Mouse (Mus musculus): ENCODE results near the gene Zfp53.

The Zfp53 gene

DNA sequence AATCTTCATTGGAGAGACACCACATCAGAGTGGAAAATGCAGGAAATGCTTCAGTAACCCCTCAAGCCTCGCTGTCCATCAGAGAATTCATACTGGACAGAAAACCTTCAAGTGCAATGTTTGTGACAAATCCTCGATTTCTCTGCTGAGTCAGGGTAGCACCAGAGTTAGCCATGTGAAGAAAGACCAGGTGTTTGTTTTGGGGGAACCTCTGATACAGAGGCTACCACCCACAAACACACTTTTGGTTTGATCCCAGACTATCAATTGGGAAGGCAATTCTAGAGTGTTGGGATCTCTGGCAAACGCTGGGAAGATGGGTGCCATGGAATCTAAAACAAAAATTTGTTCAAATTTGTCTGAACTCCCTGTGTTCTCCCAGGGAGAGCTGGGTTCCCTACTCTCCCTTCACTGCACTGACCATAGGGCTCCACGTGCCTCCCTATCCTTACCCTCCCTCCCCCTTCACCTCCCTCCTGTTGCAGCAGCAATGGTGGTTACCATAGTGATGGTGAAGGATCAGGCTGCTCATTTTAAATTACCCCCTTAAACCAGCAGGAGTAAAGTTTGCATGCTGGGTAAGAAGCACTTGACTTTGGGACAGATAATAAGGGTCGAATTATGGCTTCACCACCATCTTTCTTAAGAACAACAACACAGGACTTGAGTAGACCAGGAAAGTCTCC, 42.0 kb downstream of the Zfp53 start:
- no peak for DNase-seq

DNA sequence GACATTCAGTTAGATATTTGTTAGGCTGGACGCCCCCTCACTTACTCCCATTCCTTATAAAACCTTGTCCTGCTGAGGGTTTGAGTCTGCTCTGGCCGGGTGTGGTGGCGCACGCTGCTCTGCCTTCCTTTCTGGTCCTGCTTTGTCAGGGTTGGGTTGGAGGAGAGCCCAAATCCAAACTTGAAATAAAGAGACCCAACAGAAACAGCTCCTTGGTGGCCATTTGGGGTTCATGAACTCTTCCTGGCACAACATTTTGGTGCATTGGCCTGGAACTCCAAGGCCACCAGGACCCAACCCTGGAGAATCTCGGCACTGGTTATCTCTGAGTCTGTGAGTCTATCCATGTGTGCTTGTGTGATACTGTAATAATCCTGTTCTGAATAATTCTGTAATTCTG, 42.8 kb downstream of the Zfp53 start:
- peak; percentile 21 to 40 for DNase-seq

DNA sequence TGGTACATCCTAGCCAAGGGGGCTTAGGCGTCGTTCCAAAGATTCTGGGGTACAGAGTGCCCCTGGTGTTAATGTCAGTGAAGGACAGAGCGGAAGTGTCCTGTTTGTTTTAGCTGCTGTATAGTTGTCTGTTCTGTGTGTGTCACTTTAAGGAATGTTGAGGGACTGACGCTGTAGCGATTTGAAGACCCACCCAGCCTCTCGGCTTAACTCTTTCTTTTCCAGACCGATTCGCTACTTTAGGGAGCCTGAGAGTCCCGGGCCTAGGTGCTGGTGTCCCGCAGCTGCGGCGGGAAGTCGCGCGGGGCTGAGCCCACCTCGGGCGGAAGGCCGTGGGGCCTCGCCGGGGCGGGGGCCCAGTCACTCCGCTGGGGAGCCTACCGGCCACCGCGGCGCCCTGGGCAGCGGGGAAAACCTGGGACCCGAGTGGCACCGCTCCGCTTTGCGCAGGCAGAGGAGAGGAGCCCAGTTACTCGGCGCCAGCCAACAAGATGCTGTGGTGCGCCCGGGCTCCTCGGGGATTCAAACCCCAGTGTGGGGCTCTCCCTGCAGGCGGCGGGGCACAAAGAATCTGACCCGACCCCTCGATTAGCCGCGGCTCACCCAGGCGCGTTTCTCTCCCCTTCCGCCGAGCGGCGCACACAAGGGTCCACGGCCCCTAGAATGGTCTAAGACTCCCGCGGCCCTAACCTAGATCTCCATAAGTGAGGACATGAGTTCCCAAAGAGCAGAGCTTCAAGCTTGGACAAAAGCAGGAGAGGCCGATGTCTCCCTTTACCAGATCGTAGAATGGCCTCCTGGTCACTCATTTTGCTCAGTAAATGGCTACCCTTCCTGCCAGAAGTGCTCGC, 43.5 kb downstream of the Zfp53 start:
- DNase-seq: peak; percentile 78

DNA sequence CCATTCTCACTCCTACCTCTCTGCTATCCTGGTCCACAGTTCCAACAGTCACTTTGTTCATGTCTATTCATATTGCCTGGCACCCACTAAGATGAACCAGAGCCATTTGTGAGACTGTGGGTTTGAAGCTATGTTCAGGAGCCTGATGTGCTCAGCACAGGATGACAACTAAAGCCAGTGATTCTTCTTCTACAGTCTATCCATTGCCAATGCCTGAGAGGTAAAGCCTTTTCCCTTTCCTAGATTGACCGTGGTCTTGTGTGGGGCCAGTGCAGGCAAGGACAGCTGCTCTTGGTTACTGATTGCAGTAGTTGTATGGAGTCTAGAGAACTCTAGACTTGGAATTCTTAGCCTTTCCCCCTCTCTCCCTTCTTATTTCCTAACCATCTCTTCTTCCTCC, 45.2 kb downstream of the Zfp53 start:
- DNase-seq: no peak

DNA sequence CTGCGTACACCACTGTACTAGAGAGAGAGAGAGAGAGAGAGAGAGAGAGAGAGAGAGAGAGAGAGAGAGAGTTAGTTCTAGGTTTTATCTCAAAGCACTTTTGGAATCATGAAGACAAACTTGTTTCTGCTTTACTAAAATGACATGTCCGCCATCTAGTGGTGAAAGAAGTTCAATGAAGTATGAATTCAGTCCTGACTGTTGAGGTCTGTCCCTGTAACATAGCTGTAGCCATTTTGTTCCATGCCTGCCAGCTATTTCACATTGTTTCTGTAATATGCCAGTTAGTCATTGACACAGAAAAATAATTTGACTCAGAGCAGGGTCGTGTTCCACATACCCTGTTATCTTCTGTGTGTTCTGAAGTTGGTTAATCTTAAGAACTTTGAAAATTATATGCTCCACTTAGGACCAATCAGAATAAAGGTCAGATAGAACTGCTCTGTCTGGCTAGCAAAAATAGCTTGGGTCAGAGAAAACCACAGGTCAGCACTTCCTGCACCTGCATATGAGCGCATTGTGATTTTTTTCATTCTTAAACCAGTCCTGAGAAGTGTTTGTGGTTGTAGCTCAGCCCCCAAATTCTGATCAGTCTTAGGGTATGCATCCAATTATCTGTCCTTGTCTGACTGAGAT, 45.8 kb downstream of the Zfp53 start:
- peak; percentile 47 to 59 for DNase-seq

DNA sequence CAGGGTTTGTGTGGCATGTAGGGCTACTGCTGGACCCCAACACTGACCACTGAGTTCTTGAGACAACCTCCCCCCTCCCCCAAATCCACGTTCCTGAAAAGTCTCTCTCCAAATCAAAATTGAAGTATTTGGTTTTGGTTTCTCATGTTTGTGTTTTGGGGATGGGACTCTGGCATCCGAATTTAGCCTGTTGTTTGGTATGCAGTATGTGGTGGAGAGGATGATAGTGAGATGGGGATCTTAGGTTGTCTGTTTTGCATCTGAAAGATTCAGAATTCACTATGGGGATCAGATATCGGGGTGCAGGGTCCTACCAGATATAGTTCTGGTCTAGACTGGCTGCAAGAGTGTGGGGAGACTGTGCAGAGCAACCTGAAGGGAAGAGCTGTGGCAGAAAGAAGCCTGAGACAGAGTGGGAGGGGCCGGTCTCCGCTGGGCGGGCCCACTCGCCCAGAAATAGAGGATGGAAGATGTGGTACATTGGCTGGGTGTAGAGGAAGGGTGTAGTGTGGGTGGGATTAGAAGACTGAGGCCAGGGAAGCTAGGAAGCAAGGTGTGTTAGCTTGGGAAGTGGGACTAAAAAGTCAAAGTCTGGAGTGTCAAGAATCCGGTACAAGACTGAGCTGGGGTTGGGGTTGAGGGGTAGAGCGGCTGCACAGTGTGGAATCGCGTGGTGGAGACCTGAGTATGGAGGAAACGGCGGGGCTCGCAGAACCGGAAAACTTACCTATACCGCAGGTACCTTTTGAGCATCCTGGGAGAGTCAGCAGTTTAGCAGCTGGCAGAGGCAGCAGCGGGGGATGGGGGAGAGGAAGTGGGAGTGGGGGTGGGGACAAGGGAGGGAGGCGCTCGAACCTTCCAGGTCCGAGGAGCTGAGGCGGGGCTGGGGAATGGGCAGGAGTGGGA, 46.6 kb downstream of the Zfp53 start, which contains the start of gene Zfp52:
Gene Zfp52 (plus strand): TSS at position 444 of the 906 bp plus-strand sequence.
- DNase-seq: peak; percentile 70 to 73

DNA sequence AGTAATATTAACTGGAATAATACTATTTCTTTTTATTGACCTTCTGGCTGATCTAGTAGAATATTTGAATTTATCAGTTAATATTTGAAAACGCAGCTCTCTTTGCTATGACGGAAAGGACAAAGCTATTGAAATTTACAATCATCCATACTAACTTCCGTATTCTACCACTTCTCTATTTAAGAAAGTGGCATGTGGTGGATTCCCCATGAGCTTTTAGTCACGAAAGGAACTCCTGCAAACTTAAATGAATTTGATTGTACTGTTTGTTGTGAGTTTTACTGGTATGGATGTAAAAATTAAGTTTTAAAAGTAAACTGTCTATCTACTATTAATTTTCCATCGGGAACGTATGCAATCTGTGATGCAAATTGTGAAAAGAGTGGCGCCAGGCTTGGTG, 47.3 kb downstream of the Zfp53 start:
- no peak for DNase-seq

DNA sequence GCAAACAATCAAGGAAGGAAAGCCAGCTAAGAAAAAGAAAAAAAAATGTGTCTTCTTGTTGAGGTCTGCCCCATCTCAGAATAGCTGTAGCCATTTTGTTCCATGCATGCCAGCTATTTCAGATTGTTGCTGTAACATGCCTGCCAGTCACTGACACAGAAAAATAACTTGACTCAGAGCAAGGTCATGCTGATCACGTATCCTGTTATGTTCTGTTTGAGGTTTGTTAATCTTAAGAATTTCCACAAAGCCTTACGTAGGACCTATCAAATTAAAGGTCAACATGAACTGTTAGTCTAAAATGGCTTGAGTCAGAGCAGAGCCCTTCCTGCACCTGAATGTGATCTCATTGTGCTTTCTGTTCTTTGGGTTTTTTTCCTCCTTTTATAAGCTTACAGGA, 47.9 kb downstream of the Zfp53 start:
- DNase-seq: no peak

DNA sequence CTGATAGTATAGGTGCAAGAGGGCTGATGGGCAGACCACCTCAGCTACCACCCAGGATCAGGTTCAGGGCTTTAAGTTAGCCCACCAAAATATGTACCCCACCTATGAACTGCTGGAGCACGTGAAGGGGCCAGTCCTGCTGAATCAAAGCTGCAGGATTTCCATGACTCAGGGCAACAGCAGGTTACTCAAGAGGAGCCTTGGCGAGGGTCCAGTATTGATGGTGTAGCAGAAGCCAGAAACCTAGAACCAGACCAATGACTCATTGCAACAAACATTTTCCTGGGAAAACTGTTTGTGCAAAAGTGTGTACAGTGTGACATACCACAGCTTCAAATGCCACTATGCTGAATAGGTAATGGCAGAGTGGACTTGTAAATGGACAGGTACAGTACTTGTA, 69.0 kb downstream of the Zfp53 start:
- peak; percentile 31 to 39 for DNase-seq

Data from cerebellum, adult 18-20 months (tissue).